Mouse (Mus musculus): ENCODE measurements around the gene Sord.

DNA sequence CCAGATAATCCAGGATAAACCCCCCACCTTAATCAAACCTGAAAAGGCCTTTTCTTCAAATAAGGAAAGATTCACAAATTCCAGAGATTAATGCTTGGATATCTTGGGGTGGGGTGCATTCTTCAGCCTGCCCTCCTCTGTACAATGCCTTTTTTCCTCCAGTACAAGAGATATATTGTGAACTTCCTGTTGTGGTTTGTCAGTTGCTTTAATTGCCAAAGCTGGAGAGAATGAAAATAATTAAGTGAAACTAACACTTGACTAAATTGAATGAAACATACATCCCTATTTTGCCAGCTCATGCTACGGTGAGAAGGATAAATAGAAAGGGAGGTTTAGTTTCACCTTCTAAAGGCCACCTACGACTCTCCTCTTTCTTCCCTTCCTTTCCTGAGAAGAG lies 16.3 kb upstream of the Sord start:
- TF ChIP-seq CTCF (IDR thresholded peaks at IDR 0.05; ENCODE audit: control insufficient read depth, insufficient read depth, insufficient read length) (no peak), USF1 (IDR thresholded peaks at IDR 0.05; ENCODE audit: low read depth) (no peak), MYOD1 (IDR thresholded peaks at IDR 0.05; ENCODE audit: control insufficient read depth, insufficient read length, low read depth) (no peak), CEBPB (IDR thresholded peaks at IDR 0.05; ENCODE audit: low read depth) (no peak), MYOG (IDR thresholded peaks at IDR 0.05; ENCODE audit: control insufficient read depth, extremely low read depth, insufficient read length) (no peak), MAX (IDR thresholded peaks at IDR 0.05) (no peak)
